Mouse (Mus musculus) cerebellum, adult 2 months (tissue): Measurements from ENCODE around the gene Plekha6. TPM values are rescaled to one million over a fixed set of nuclear protein-coding genes. Genes with fewer than 3 reads are reported as not detected.

Experiments
- DNase-seq, 2 experiments: peaks; one replicate each; pipeline ENCODE4 v3.0.0; 2021
- H3K27ac ChIP-seq: fragments of 200-500 bp; 2 replicates; pipeline ENCODE4 v1.5.1; 2012; ENCODE audit warnings: low read length, control low read depth, inconsistent platforms; ENCODE audit not compliant: insufficient read depth
- H3K27me3 ChIP-seq: fragments of 200-500 bp; 2 replicates; pipeline ENCODE4 v1.6.1; 2012; ENCODE audit warnings: inconsistent platforms, mild to moderate bottlenecking, low read length, moderate library complexity; ENCODE audit not compliant: control insufficient read depth, insufficient read depth
- H3K4me1 ChIP-seq: fragments of 200-500 bp; 2 replicates; pipeline ENCODE4 v1.6.1; 2011; ENCODE audit warnings: low read length; ENCODE audit not compliant: control insufficient read depth, insufficient read depth
- H3K4me3 ChIP-seq: fragments of 200-500 bp; replicated peaks from 2 replicates; pipeline ENCODE3; 2011; ENCODE audit warnings: mild to moderate bottlenecking, low read depth, low read length, control low read depth; ENCODE audit not compliant: insufficient read depth
- CTCF ChIP-seq: fragments of 200-500 bp; IDR thresholded peaks from 2 replicates; pipeline ENCODE4 v1.5.1; 2011; ENCODE audit warnings: low read depth, mild to moderate bottlenecking, control low read depth, low read length, moderate library complexity, borderline replicate concordance; ENCODE audit not compliant: insufficient read depth
- POLR2A ChIP-seq: fragments of 200-500 bp; IDR thresholded peaks from 2 replicates; pipeline ENCODE4 v1.6.1; 2011; ENCODE audit warnings: low read length, control low read depth, borderline replicate concordance; ENCODE audit not compliant: insufficient read depth
- WGBS: fragments of 180-500 bp; shearing (Covaris S2); methylation state at CpG from one replicate; pipeline ENCODE4 v1.1.7; 2018; 5-methylcytosine and 5-hydroxymethylcytosine counted together
- polyA plus RNA-seq: library from polyadenylated mRNA; depleted of rRNA; stranded (reverse); fragments of >200 nt; gene quantifications from 2 replicates; pipeline ENCODE4 v1.2.3, GENCODE M21; 2012; rRNA removed

Gene Plekha6
- polyA plus RNA-seq: 73.7 and 77.2 TPM in 2 replicates

GRCm38 (mm10) chr1:133163820-133164431 lies at the start of gene Plekha6:
Gene Plekha6, plus strand, starts transcription at chr1:133164210.
- under 1% methylated on average over 67 of the region's 68 CpGs for WGBS
- peak in 1 of 2 experiments; percentile 37 for DNase-seq
- Histone ChIP-seq H3K4me3 (peak within 1 kb of the TSS; percentile 43), H3K27ac (no peak within 1 kb of the TSS), H3K4me1 (no peaks in the 10 kb centered on the region; the same call in 1 of the 2 replicates), H3K27me3 (peaks cover 3% of the 10 kb centered on the region; the same call in 1 of the 2 replicates)
- no peak for TF ChIP-seq CTCF

- Histone ChIP-seq H3K4me3 (no peak overlapping the region), H3K27me3 (no peaks in the 10 kb centered on the region), H3K4me1 (no peaks in the 10 kb centered on the region), H3K27ac (no peak overlapping the region)
- TF ChIP-seq POLR2A (no peak), CTCF (no peak)
- no peak for DNase-seq
- 94% methylated on average over 4 of the region's 4 CpGs for WGBS
Observed at GRCm38 (mm10) chr1:133116108-133116507, 47.9 kb upstream of the Plekha6 start.

GRCm38 (mm10) chr1:133118127-133118526 lies 45.9 kb upstream of the Plekha6 start:
- DNase-seq: no peak
- H3K27ac ChIP-seq: no peak overlapping the region

GRCm38 (mm10) chr1:133118844-133119243 lies 45.2 kb upstream of the Plekha6 start:
- WGBS: 87% methylated on average over 3 of the region's 3 CpGs
- H3K27me3 ChIP-seq: no peaks in the 10 kb centered on the region
- TF ChIP-seq CTCF: no peak
- TF ChIP-seq POLR2A: no peak
- no peak for DNase-seq
- H3K4me3 ChIP-seq: no peak overlapping the region
- no peaks in the 10 kb centered on the region for H3K4me1 ChIP-seq
- H3K27ac ChIP-seq: no peak overlapping the region

More at GRCm38 (mm10) chr1:133118127-133118526, 45.9 kb upstream of the Plekha6 start:
- Histone ChIP-seq H3K27me3 (no peaks in the 10 kb centered on the region), H3K4me3 (no peak overlapping the region), H3K4me1 (no peaks in the 10 kb centered on the region)
- TF ChIP-seq POLR2A: no peak
- TF ChIP-seq CTCF: no peak
- WGBS: 88% methylated on average over 5 of the region's 5 CpGs

- H3K27me3 ChIP-seq: no peaks in the 10 kb centered on the region
- H3K4me1 ChIP-seq: no peaks in the 10 kb centered on the region
- TF ChIP-seq CTCF (no peak), POLR2A (no peak)
- no peak for DNase-seq
- H3K4me3 ChIP-seq: no peak overlapping the region
- no peak overlapping the region for H3K27ac ChIP-seq
- 68% methylated on average over 7 of the region's 7 CpGs for WGBS
Observed at GRCm38 (mm10) chr1:133119931-133120712, 43.9 kb upstream of the Plekha6 start.

- no peak for TF ChIP-seq CTCF
- TF ChIP-seq POLR2A: no peak
- DNase-seq: no peak
- Histone ChIP-seq H3K27ac (no peak overlapping the region), H3K27me3 (no peaks in the 10 kb centered on the region), H3K4me1 (no peaks in the 10 kb centered on the region), H3K4me3 (no peak overlapping the region)
- WGBS: 57% methylated on average over 6 of the region's 6 CpGs
Observed at GRCm38 (mm10) chr1:133121246-133121645, 42.8 kb upstream of the Plekha6 start.

- H3K27me3 ChIP-seq: no peaks in the 10 kb centered on the region
- no peaks in the 10 kb centered on the region for H3K4me1 ChIP-seq
- no peak overlapping the region for H3K27ac ChIP-seq
- no peak for DNase-seq
- WGBS: 77% methylated on average over 6 of the region's 6 CpGs
- H3K4me3 ChIP-seq: no peak overlapping the region
- TF ChIP-seq CTCF: no peak
- no peak for TF ChIP-seq POLR2A
Observed at GRCm38 (mm10) chr1:133124137-133124536, 39.9 kb upstream of the Plekha6 start.
